Mouse (Mus musculus) E14TG2a.4 (cell line): ENCODE data around the gene Rpusd3.

Source experiments
- CTCF ChIP-seq: conservative IDR thresholded peaks from 2 replicates; pipeline ENCODE4 v1.5.1; 2014; ENCODE audit warnings: low read length
- NANOG ChIP-seq: IDR thresholded peaks from 2 replicates; pipeline ENCODE4 v1.6.1; 2014; ENCODE audit warnings: borderline replicate concordance, low read length, mixed read lengths
- POU5F1 ChIP-seq: IDR thresholded peaks from 2 replicates; pipeline ENCODE4 v1.6.1; 2014; ENCODE audit warnings: low read length, borderline replicate concordance

- TF ChIP-seq CTCF: no peak
- TF ChIP-seq POU5F1: no peak
- TF ChIP-seq NANOG: no peak
These were observed 46.5 kb upstream of the Rpusd3 start for GRCm38 (mm10) chr6:113465602-113466001.
